Mouse (Mus musculus) testis, adult 2 months (tissue): ENCODE results near the gene 9230102O04Rik. TPM values are rescaled to one million over a fixed set of nuclear protein-coding genes. Genes with fewer than 3 reads are reported as not detected.

Experiments used
- H3K27ac ChIP-seq: fragments of 200-500 bp; 2 replicates; pipeline ENCODE4 v1.5.1; 2012; ENCODE audit warnings: low read depth, low read length; ENCODE audit not compliant: control insufficient read depth, insufficient read depth
- H3K27me3 ChIP-seq: fragments of 200-500 bp; 2 replicates; pipeline ENCODE4 v1.6.1; 2012; ENCODE audit warnings: mild to moderate bottlenecking, low read length, moderate library complexity; ENCODE audit not compliant: control insufficient read depth, insufficient read depth
- H3K36me3 ChIP-seq: fragments of 200-500 bp; 2 replicates; pipeline ENCODE4 v1.6.1; 2012; ENCODE audit warnings: mild to moderate bottlenecking, low read length; ENCODE audit not compliant: control insufficient read depth, insufficient read depth
- H3K4me1 ChIP-seq: fragments of 200-500 bp; 2 replicates; pipeline ENCODE4 v1.6.1; 2012; ENCODE audit warnings: low read length; ENCODE audit not compliant: control insufficient read depth, insufficient read depth
- H3K4me3 ChIP-seq: fragments of 200-500 bp; 2 replicates; pipeline ENCODE4 v1.5.1; 2012; ENCODE audit warnings: low read depth, mild to moderate bottlenecking, low read length, moderate library complexity, mixed read lengths; ENCODE audit not compliant: control insufficient read depth
- CTCF ChIP-seq: fragments of 200-500 bp; IDR thresholded peaks from 2 replicates; pipeline ENCODE4 v1.5.1; 2012; ENCODE audit warnings: low read depth, mild to moderate bottlenecking, inconsistent platforms, low read length, moderate library complexity; ENCODE audit not compliant: control insufficient read depth, insufficient read depth, insufficient replicate concordance
- POLR2A ChIP-seq: fragments of 200-500 bp; IDR thresholded peaks from 2 replicates; pipeline ENCODE4 v1.6.1; 2012; ENCODE audit warnings: low read depth, mild to moderate bottlenecking, inconsistent platforms, low read length, moderate library complexity; ENCODE audit not compliant: control insufficient read depth
- polyA plus RNA-seq: library from polyadenylated mRNA; depleted of rRNA; stranded (reverse); fragments of >200 nt; gene quantifications from 2 replicates; pipeline ENCODE4 v1.2.3, GENCODE M21; 2012

The 9230102O04Rik gene
- polyA plus RNA-seq, 1 experiment = not detected

- H3K36me3 ChIP-seq = no peaks in the 10 kb centered on the region
- H3K27ac ChIP-seq = no peak overlapping the region
- TF ChIP-seq POLR2A (no peak), CTCF (no peak)
- no peaks in the 10 kb centered on the region; the same call in 1 of the 2 replicates for H3K4me1 ChIP-seq
- no peak overlapping the region for H3K4me3 ChIP-seq
- H3K27me3 ChIP-seq = no peaks in the 10 kb centered on the region
Observed at GRCm38 (mm10) chr2:9905995-9906394, 16.7 kb upstream of the 9230102O04Rik start.

DNA sequence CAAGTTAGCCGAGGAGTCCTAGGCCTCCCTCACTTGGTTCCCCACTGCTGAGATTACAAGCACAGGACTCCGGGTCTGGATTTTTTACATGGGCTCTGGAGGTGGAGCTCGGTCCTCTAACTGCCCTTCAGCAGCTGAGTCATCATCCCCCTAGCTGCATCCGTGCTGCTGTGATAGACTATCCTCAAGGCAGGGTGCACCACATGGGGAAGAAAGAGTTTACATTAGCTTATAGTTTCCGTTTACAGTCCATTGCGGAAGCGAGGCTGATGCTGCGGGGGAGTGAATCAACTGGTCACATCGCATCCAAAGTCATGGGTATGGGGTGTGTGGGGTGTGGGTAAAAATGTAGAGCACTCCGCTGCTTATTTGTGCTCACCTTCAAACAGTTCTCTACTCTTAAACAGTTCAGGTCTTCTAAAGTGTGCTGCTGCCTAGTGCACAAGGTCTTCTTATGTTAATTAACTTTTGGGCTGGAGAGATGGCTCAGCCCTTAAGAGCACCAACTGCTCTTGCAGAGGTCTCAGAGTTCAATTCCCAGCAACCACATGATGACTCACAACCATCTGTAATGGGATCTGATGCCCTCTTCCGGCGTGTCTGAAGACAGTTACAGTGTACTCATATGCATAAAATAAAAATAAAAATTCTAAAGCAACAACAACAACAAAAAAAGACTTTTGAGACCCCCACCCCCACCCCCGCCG lies 14.7 kb upstream of the 9230102O04Rik start:
- Histone ChIP-seq H3K4me1 (no peaks in the 10 kb centered on the region; the same call in 1 of the 2 replicates), H3K36me3 (no peaks in the 10 kb centered on the region), H3K27me3 (no peaks in the 10 kb centered on the region), H3K27ac (no peak overlapping the region), H3K4me3 (no peak overlapping the region)
- TF ChIP-seq POLR2A (no peak), CTCF (no peak)

- Histone ChIP-seq H3K4me1 (peaks cover 8% of the 10 kb centered on the region), H3K27me3 (no peaks in the 10 kb centered on the region), H3K36me3 (no peaks in the 10 kb centered on the region), H3K4me3 (no peak overlapping the region), H3K27ac (no peak overlapping the region)
- TF ChIP-seq CTCF (no peak), POLR2A (no peak)
Observed at GRCm38 (mm10) chr2:9897846-9898245, 8.5 kb upstream of the 9230102O04Rik start.

- H3K27me3 ChIP-seq = no peaks in the 10 kb centered on the region
Observed at GRCm38 (mm10) chr2:9896097-9896770, 6.9 kb upstream of the 9230102O04Rik start.

GRCm38 (mm10) chr2:9894836-9895593 lies 5.7 kb upstream of the 9230102O04Rik start:
- Histone ChIP-seq H3K4me3 (no peak overlapping the region), H3K4me1 (peaks cover 8% of the 10 kb centered on the region), H3K27me3 (no peaks in the 10 kb centered on the region; the same call in 1 of the 2 replicates), H3K36me3 (no peaks in the 10 kb centered on the region), H3K27ac (no peak overlapping the region)
- TF ChIP-seq POLR2A = no peak
- TF ChIP-seq CTCF = no peak

More at GRCm38 (mm10) chr2:9896097-9896770, 6.9 kb upstream of the 9230102O04Rik start:
- H3K4me1 ChIP-seq = peaks cover 8% of the 10 kb centered on the region
- no peak for TF ChIP-seq CTCF
- TF ChIP-seq POLR2A = no peak
- no peaks in the 10 kb centered on the region for H3K36me3 ChIP-seq
- H3K27ac ChIP-seq = no peak overlapping the region
- H3K4me3 ChIP-seq = no peak overlapping the region; the same call in 1 of the 2 replicates

DNA sequence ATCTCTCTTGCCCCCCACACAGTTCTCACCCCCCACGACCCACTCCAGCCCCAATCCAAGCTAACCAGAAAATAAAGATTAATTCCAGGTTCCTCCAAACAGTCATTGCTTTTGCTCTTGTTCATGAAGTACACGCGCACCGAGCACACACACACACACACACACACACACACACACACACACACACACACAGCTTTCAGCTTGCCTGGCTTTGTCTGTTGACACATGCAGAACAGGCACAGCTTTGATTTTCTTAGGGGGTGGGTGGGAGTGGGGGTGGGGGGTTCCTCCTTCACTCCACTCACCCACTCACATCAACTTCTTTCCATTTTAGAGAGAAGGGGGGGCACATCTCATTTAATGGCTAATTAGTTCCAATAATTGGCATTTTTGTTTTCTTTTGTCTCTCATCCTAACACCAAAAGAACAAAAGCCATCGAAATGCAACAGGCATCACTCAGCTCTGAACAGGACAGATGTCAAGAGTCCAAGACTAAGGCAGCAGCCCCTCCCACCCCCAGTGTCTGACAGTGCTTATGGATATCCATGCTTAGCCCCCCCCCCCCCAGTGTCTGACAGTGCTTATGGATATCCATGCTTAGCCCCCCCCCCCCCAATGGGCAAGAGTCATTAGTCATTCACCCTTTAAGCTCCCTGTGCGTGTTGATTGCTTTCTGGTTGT lies 4.1 kb upstream of the 9230102O04Rik start:
- H3K27ac ChIP-seq = no peak overlapping the region
- no peak overlapping the region for H3K4me3 ChIP-seq
- H3K4me1 ChIP-seq = peaks cover 17% of the 10 kb centered on the region
- H3K27me3 ChIP-seq = peaks cover 2% of the 10 kb centered on the region
- H3K36me3 ChIP-seq = no peaks in the 10 kb centered on the region
- TF ChIP-seq CTCF = no peak
- no peak for TF ChIP-seq POLR2A
